Mouse (Mus musculus) cerebellum, adult 8-10 months (tissue): ENCODE data around the gene Wdr1.
"Not testable (repeated sequence)": the region's sequence is repeated elsewhere in the genome, so short reads cannot be mapped to it uniquely, and the experiment has no call there.

Experiments
- DNase-seq: peaks from one replicate; pipeline ENCODE4 v3.0.0; 2022

Wdr1 gene

GRCm38 (mm10) chr5:38493890-38494289 lies 69.1 kb downstream of the Wdr1 start:
- DNase-seq: no peak

DNA sequence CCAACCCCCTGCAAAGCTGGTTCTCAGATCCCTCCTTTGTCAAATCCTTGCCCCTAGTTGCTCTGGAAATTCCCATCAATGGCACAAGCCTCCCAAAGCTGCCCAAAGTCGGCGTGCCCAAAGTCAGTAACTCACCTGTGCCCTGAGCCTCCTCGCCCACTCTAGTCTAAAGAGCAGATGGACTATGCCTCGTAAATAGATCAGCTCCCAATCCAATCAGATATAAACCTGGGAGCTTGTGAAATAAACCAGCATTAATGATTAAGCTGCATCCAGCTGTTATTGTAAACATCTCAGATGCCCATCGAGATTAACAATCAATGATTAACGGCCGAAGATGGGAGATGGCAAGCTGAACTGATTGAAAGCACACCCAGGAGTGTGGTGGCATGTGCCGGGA lies 71.3 kb downstream of the Wdr1 start:
- DNase-seq: no peak

DNA sequence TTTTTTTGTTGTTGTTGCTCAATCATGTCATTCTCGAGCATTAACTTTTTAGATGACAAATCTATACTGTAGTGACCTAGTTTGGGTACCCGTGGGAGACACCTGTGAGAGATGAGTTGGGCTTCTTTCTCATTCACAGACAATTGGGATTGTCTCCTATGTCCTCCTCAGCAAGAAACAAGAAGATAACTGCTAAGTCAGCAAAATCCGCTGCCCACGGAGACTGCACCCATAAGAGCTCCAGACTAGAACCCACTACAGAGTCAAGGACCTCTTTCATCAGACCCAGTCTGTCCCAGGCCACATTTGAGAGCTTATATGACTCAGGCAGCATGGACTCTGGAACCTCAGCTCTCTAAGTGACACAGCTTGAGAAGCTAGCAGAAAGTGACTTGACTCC lies 73.3 kb downstream of the Wdr1 start:
- DNase-seq: no peak

- DNase-seq: no peak
Measured at GRCm38 (mm10) chr5:38488673-38489615, 74.1 kb downstream of the Wdr1 start.

- DNase-seq: no peak
Measured at GRCm38 (mm10) chr5:38488026-38488425, 75.0 kb downstream of the Wdr1 start.

DNA sequence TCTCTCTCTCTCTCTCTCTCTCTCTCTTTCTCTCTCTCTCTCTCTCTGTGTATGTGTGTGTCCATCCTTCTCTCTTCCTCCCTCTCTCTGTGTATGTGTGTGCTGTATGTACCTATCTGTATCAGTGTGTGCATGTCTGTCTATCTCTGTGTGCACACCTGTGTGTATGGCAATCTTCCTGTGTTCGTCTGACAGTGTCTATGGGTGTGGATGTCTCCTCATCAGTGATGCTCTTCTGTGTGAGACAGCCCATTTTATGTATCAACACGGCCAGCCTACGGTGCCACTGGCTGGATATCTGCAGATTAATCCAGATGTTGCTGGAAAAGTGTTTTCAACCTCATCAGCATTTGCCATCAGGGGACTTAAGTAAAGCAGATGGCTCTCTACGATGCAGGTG lies 75.8 kb downstream of the Wdr1 start:
- DNase-seq: no peak

- DNase-seq: no peak
Measured at GRCm38 (mm10) chr5:38485946-38486345, 77.1 kb downstream of the Wdr1 start.

- DNase-seq: no peak
Measured at GRCm38 (mm10) chr5:38483518-38484110, 79.4 kb downstream of the Wdr1 start.

- no peak for DNase-seq
Measured at GRCm38 (mm10) chr5:38480822-38481707, 82.0 kb downstream of the Wdr1 start.

DNA sequence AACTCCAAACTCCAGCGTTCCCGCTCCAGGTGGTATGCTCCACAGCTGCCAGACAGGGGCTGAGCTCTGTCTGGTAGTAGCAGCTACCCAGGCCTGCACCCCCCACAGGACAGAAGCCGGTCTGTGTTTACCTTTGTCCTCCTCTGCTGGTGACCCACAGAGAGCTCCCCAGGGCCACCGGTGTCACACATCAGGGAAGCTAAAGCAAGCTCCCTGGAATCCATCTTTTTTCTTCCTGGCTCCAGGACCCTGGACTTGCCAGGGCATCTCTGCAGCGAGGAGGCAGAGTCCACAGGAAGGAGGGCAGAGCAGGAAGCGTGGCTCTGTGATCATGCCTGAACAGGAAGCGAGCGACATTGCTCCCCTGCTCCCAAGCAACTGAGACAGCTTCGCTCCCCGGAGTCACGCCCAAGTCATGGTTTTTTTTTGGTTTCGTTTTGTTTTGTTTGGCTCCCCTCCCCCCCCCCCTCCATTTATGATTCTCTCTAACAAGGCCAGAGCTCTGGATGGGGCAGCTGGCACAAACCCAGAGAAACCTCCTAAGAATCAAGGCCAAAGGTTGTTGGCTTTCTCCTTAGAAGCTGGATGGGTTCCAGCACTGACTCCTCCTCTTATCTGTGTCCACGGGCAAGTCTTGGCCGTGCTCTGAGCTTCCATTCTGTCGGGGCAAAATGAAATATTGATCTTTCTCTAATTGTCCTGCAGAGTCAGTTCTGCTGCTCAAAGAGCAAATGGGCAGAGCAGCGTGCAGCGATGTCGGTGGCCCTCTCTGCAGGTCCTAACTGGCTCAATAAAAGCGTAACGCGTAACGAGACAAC lies 82.9 kb downstream of the Wdr1 start:
- DNase-seq: peak; percentile 48

- not testable (repeated sequence) for DNase-seq
Measured at GRCm38 (mm10) chr5:38479545-38479907, 83.5 kb downstream of the Wdr1 start.

DNA sequence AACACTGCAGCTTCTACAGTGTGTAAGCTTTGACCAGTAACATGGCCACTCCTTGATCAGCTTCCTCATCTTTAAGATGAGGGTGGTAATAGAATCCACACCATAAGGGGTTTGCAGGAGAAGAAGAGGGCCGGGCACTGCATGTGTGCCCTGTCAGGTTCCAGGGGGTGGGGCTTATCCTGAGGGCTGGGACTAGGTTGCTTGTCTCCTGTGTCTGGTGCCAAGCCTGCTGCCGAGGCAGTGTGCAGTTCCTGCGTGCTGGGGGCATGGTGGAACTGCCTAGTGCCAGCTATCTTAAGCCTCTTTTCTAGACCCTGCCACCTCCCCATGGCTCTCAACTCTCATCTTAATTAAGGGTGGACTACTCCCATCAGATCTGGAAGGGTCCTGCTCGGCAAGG lies 84.0 kb downstream of the Wdr1 start:
- peak; percentile 56 for DNase-seq

DNA sequence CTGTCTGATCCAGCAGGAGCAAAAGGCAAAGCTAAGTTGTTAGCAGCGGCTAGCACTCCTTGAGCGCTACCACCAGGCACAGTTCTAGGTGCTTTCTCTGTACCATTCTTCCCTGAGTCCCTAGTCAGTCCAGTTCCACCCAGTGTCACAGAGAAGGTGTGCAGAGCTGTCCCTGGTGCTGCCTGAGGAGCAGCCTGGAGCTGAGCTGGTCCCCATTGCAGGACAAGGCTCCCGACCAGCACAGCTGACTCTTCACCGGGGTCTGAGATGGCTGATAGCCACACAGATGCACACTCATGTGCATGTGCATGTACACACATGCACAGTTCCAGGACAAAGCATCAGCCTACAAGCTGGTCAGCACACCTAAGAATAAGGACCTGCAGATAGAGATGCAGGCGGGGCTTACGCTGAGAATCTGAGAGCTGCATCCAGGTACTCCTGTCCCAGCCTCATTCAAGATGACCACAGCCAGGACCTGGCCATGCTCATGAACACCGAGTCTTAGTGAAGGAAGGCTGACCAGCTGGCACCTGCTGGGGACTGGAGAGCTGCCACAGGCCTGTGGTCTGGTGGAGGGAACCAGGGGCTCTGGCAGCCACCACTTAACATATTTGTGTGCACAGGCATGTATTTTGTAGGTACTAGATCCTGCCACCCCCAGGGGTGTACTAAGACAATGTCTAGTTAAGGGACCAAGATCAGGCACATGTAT lies 85.1 kb downstream of the Wdr1 start:
- DNase-seq: peak; percentile 72

GRCm38 (mm10) chr5:38476861-38477565 lies 86.0 kb downstream of the Wdr1 start:
- peak; percentile 79 for DNase-seq
